Mouse (Mus musculus): Measurements from ENCODE around the gene Cenpw. TPM values are rescaled to one million over a fixed set of nuclear protein-coding genes. Genes with fewer than 3 reads are reported as not detected.

Cenpw gene
- 3.6 TPM for total RNA-seq (2023)

DNA sequence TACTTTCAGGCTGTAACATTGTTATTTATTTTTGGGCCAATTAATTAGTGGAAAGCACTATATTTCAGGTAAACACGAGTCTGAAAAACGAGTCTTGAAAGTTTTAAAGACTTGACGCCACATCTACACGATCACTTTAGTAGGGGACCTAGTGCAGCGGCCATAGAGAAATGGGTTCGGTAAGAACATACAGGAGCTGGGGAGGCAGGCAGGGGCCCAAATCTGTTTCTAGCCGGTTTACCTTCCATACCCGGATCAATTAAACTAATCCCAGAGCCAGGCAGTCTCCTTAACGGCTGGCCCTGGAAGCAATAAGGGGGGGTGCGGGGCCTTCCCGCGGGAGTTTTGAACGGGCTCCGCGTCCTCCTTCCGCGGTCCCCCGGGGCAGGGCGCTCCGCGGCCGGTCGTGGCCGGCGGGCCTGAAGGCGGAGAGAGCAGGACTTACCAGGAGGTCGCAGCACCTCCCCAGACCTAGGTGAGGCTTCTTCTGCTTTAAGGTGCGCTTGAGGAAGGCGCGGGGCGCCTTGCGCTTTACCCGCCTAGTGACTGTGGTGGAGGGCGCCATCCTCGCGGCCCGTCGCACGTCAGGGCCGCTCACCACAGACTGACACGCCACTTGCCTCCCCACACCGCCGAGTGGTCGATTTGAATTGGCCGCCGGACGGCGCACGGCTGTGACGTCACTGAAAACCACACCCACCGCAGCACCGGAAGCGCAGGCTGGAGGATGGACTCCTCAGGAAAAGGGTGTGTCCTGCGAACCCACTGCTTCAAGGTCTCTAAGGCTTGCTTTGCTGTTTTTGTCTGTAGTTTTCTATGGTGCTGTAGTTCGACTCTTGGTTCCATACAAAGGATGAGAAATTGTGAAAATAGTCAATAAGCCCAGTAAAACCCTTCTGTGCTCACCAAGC lies at the start of gene Cenpw:
Gene Cenpw, minus strand, starts transcription at position 645 of the 911 bp plus-strand sequence.

